Mouse (Mus musculus): ENCODE results near the gene 6430571L13Rik. TPM values are rescaled to one million over a fixed set of nuclear protein-coding genes. Genes with fewer than 3 reads are reported as not detected.

6430571L13Rik gene
- polyA plus RNA-seq, 1 experiment, result 0.29 TPM

GRCm38 (mm10) chr9:107301554-107302331 is 38.7 kb upstream of the 6430571L13Rik start:
- no peak for TF ChIP-seq CTCF (IDR thresholded peaks at IDR 0.05; ENCODE audit: extremely low read depth, insufficient read depth, insufficient read length, insufficient replicate concordance)
- no peak for TF ChIP-seq POLR2A (IDR thresholded peaks at IDR 0.05; ENCODE audit: low read depth, low read length)
- H3K27ac ChIP-seq (ENCODE audit: insufficient read depth, low read length), result no peak overlapping the region
- H3K27me3 ChIP-seq (ENCODE audit: control insufficient read depth, insufficient read depth, low read length), result no peaks in the 10 kb centered on the region
- H3K36me3 ChIP-seq (ENCODE audit: control insufficient read depth, insufficient read depth, low read length), result no peaks in the 10 kb centered on the region
- no peak for DNase-seq (ENCODE audit: low read depth in 1 of 2, low spot score in 2 of 2)
- H3K4me1 ChIP-seq (ENCODE audit: control insufficient read depth, insufficient read depth, insufficient read length), result no peaks in the 10 kb centered on the region
- no peak overlapping the region for H3K4me3 ChIP-seq (ENCODE audit: extremely low read depth, insufficient read depth, insufficient read length)
- WGBS, result 89% methylated on average over 17 of the region's 17 CpGs

GRCm38 (mm10) chr9:107302592-107302991 is 37.8 kb upstream of the 6430571L13Rik start:
- no peaks in the 10 kb centered on the region for H3K27me3 ChIP-seq (ENCODE audit: control insufficient read depth, insufficient read depth, low read length)
- no peaks in the 10 kb centered on the region for H3K36me3 ChIP-seq (ENCODE audit: control insufficient read depth, insufficient read depth, low read length)
- no peak for DNase-seq (ENCODE audit: low read depth in 1 of 2, low spot score in 2 of 2)
- 87% methylated on average over 7 of the region's 7 CpGs for WGBS
- H3K27ac ChIP-seq (ENCODE audit: insufficient read depth, low read length), result no peak overlapping the region
- H3K4me1 ChIP-seq (ENCODE audit: control insufficient read depth, insufficient read depth, insufficient read length), result no peaks in the 10 kb centered on the region
- TF ChIP-seq POLR2A (IDR thresholded peaks at IDR 0.05; ENCODE audit: low read depth, low read length) (no peak), CTCF (IDR thresholded peaks at IDR 0.05; ENCODE audit: extremely low read depth, insufficient read depth, insufficient read length, insufficient replicate concordance) (no peak)
- no peak overlapping the region for H3K4me3 ChIP-seq (ENCODE audit: extremely low read depth, insufficient read depth, insufficient read length)

- H3K27me3 ChIP-seq (ENCODE audit: control insufficient read depth, insufficient read depth, low read length), result no peaks in the 10 kb centered on the region
- DNase-seq (ENCODE audit: low read depth in 1 of 2, low spot score in 2 of 2), result no peak
- 71% methylated on average over 9 of the region's 9 CpGs for WGBS
- no peaks in the 10 kb centered on the region for H3K4me1 ChIP-seq (ENCODE audit: control insufficient read depth, insufficient read depth, insufficient read length)
- no peaks in the 10 kb centered on the region for H3K36me3 ChIP-seq (ENCODE audit: control insufficient read depth, insufficient read depth, low read length)
- TF ChIP-seq CTCF (IDR thresholded peaks at IDR 0.05; ENCODE audit: extremely low read depth, insufficient read depth, insufficient read length, insufficient replicate concordance) (no peak), POLR2A (IDR thresholded peaks at IDR 0.05; ENCODE audit: low read depth, low read length) (no peak)
- no peak overlapping the region for H3K27ac ChIP-seq (ENCODE audit: insufficient read depth, low read length)
- H3K4me3 ChIP-seq (ENCODE audit: extremely low read depth, insufficient read depth, insufficient read length), result no peak overlapping the region
Observed at GRCm38 (mm10) chr9:107303121-107303820, 37.1 kb upstream of the 6430571L13Rik start.

GRCm38 (mm10) chr9:107303900-107304299 is 36.5 kb upstream of the 6430571L13Rik start:
- TF ChIP-seq POLR2A (IDR thresholded peaks at IDR 0.05; ENCODE audit: low read depth, low read length), result no peak
- TF ChIP-seq CTCF (IDR thresholded peaks at IDR 0.05; ENCODE audit: extremely low read depth, insufficient read depth, insufficient read length, insufficient replicate concordance), result no peak
- H3K4me1 ChIP-seq (ENCODE audit: control insufficient read depth, insufficient read depth, insufficient read length), result no peaks in the 10 kb centered on the region
- WGBS, result 58% methylated on average over 5 of the region's 5 CpGs

GRCm38 (mm10) chr9:107304383-107304782 is 36.0 kb upstream of the 6430571L13Rik start:
- DNase-seq (ENCODE audit: low read depth in 1 of 2, low spot score in 2 of 2), result no peak
- Histone ChIP-seq H3K4me1 (ENCODE audit: control insufficient read depth, insufficient read depth, insufficient read length) (no peaks in the 10 kb centered on the region), H3K4me3 (ENCODE audit: extremely low read depth, insufficient read depth, insufficient read length) (no peak overlapping the region), H3K27me3 (ENCODE audit: control insufficient read depth, insufficient read depth, low read length) (no peaks in the 10 kb centered on the region), H3K36me3 (ENCODE audit: control insufficient read depth, insufficient read depth, low read length) (no peaks in the 10 kb centered on the region), H3K27ac (ENCODE audit: insufficient read depth, low read length) (no peak overlapping the region)
- 78% methylated on average over 3 of the region's 3 CpGs for WGBS
- TF ChIP-seq POLR2A (IDR thresholded peaks at IDR 0.05; ENCODE audit: low read depth, low read length) (no peak), CTCF (IDR thresholded peaks at IDR 0.05; ENCODE audit: extremely low read depth, insufficient read depth, insufficient read length, insufficient replicate concordance) (no peak)

More at GRCm38 (mm10) chr9:107303900-107304299, 36.5 kb upstream of the 6430571L13Rik start:
- no peak for DNase-seq (ENCODE audit: low read depth in 1 of 2, low spot score in 2 of 2)
- no peaks in the 10 kb centered on the region for H3K27me3 ChIP-seq (ENCODE audit: control insufficient read depth, insufficient read depth, low read length)
- no peak overlapping the region for H3K27ac ChIP-seq (ENCODE audit: insufficient read depth, low read length)
- H3K4me3 ChIP-seq (ENCODE audit: extremely low read depth, insufficient read depth, insufficient read length), result no peak overlapping the region
- no peaks in the 10 kb centered on the region for H3K36me3 ChIP-seq (ENCODE audit: control insufficient read depth, insufficient read depth, low read length)

- no peaks in the 10 kb centered on the region for H3K4me1 ChIP-seq (ENCODE audit: control insufficient read depth, insufficient read depth, insufficient read length)
- WGBS, result 91% methylated on average over 4 of the region's 4 CpGs
- H3K27ac ChIP-seq (ENCODE audit: insufficient read depth, low read length), result no peak overlapping the region
- DNase-seq (ENCODE audit: low read depth in 1 of 2, low spot score in 2 of 2), result no peak
- H3K27me3 ChIP-seq (ENCODE audit: control insufficient read depth, insufficient read depth, low read length), result no peaks in the 10 kb centered on the region
- no peaks in the 10 kb centered on the region for H3K36me3 ChIP-seq (ENCODE audit: control insufficient read depth, insufficient read depth, low read length)
- H3K4me3 ChIP-seq (ENCODE audit: extremely low read depth, insufficient read depth, insufficient read length), result no peak overlapping the region
- TF ChIP-seq CTCF (IDR thresholded peaks at IDR 0.05; ENCODE audit: extremely low read depth, insufficient read depth, insufficient read length, insufficient replicate concordance) (no peak), POLR2A (IDR thresholded peaks at IDR 0.05; ENCODE audit: low read depth, low read length) (no peak)
Observed at GRCm38 (mm10) chr9:107305012-107305411, 35.4 kb upstream of the 6430571L13Rik start.
